Mouse (Mus musculus): ENCODE results near the gene 2610002M06Rik. TPM values are rescaled to one million over a fixed set of nuclear protein-coding genes. Genes with fewer than 3 reads are reported as not detected.

The 2610002M06Rik gene
- 7.4 and 8.7 TPM in 2 replicates for polyA plus RNA-seq (2014; fragmentation: Nextera tagmentation; extraction: Ambion mirVana)

GRCm38 (mm10) chrX:107816218-107816554 lies at the start of gene 2610002M06Rik:
2610002M06Rik (minus strand) TSS chrX:107816334.
- Histone ChIP-seq H3K27ac (replicated peaks; ENCODE audit: low read depth, low read length) (no peak within 1 kb of the TSS), H3K9ac (ENCODE audit: low read length) (peak within 1 kb of the TSS; percentile 63), H3K4me2 (ENCODE audit: low read depth, severe bottlenecking) (peak within 1 kb of the TSS; percentile 42), H3K9me3 (ENCODE audit: control insufficient read depth, low read length) (no peaks in the 10 kb centered on the region), H3K4me1 (ENCODE audit: control insufficient read depth, insufficient read depth, low read length) (no peaks in the 10 kb centered on the region), H3K27me3 (ENCODE audit: control insufficient read depth, insufficient read depth, low read length) (no peaks in the 10 kb centered on the region), H3K36me3 (ENCODE audit: control insufficient read depth, insufficient read depth, low read length) (no peaks in the 10 kb centered on the region), H3K4me3 (ENCODE audit: low read depth, low read length) (peak within 1 kb of the TSS; percentile 54)
- WGBS, result 15% methylated on average over 28 of the region's 28 CpGs
- peak; percentile 82 for DNase-seq (ENCODE audit: low spot score)
- ATAC-seq (ENCODE audit: insufficient number of reproducible peaks, low FRiP score, low TSS enrichment, low read depth), result peak; percentile 96

DNA sequence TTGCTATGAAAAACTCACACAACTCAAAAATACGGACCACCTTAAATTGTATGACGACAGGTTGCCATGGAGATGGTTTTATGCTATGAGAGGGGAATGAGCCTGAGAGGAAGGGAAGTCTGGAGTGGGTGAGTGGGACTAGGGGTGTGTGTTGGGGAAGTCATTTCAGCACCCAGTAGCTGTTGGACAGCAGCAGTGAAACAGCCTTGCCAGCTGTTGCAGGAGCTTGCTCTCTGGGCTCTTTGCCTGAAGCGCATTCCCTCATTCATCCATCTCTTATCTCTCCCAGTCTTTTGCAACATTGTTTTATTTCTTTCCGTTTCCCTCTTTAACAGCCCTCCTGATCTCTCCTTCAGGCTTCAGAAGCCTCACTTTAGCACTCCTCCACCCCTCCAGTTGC lies 42.0 kb upstream of the 2610002M06Rik start:
- Histone ChIP-seq H3K9ac (ENCODE audit: low read length) (no peak overlapping the region), H3K36me3 (ENCODE audit: control insufficient read depth, insufficient read depth, low read length) (no peaks in the 10 kb centered on the region), H3K4me2 (ENCODE audit: low read depth, severe bottlenecking) (no peak overlapping the region), H3K9me3 (ENCODE audit: control insufficient read depth, low read length) (no peaks in the 10 kb centered on the region), H3K27ac (replicated peaks; ENCODE audit: low read depth, low read length) (no peak overlapping the region), H3K27me3 (ENCODE audit: control insufficient read depth, insufficient read depth, low read length) (no peaks in the 10 kb centered on the region), H3K4me3 (ENCODE audit: low read depth, low read length) (no peak overlapping the region), H3K4me1 (ENCODE audit: control insufficient read depth, insufficient read depth, low read length) (no peaks in the 10 kb centered on the region)
- DNase-seq (ENCODE audit: low spot score) (peak; percentile 32), ATAC-seq (ENCODE audit: insufficient number of reproducible peaks, low FRiP score, low TSS enrichment, low read depth) (no peak)
- WGBS, result 26% methylated on average over 4 of the region's 4 CpGs

- no peaks in the 10 kb centered on the region for H3K27me3 ChIP-seq (ENCODE audit: control insufficient read depth, insufficient read depth, low read length)
- DNase-seq (ENCODE audit: low spot score) (no peak), ATAC-seq (ENCODE audit: insufficient number of reproducible peaks, low FRiP score, low TSS enrichment, low read depth) (no peak)
- H3K4me2 ChIP-seq (ENCODE audit: low read depth, severe bottlenecking), result peak overlapping the region; percentile 25; the same call in 1 of the 2 replicates
- H3K36me3 ChIP-seq (ENCODE audit: control insufficient read depth, insufficient read depth, low read length), result no peaks in the 10 kb centered on the region
- H3K27ac ChIP-seq (replicated peaks; ENCODE audit: low read depth, low read length), result no peak overlapping the region
- H3K4me1 ChIP-seq (ENCODE audit: control insufficient read depth, insufficient read depth, low read length), result no peaks in the 10 kb centered on the region
- no peaks in the 10 kb centered on the region for H3K9me3 ChIP-seq (ENCODE audit: control insufficient read depth, low read length)
- 83% methylated on average over 6 of the region's 6 CpGs for WGBS
- no peak overlapping the region for H3K4me3 ChIP-seq (ENCODE audit: low read depth, low read length)
- H3K9ac ChIP-seq (ENCODE audit: low read length), result no peak overlapping the region
Measured at GRCm38 (mm10) chrX:107816726-107817125, 592 bp upstream of the 2610002M06Rik start.

- peak overlapping the region; percentile 42 for H3K4me2 ChIP-seq (ENCODE audit: low read depth, severe bottlenecking)
- H3K36me3 ChIP-seq (ENCODE audit: control insufficient read depth, insufficient read depth, low read length), result no peaks in the 10 kb centered on the region
- peak; percentile 75; the same call in 1 of the 2 replicates for ATAC-seq (ENCODE audit: insufficient number of reproducible peaks, low FRiP score, low TSS enrichment, low read depth)
- no peak overlapping the region for H3K27ac ChIP-seq (replicated peaks; ENCODE audit: low read depth, low read length)
- WGBS, result 14% methylated on average over 29 of the region's 32 CpGs
- DNase-seq (ENCODE audit: low spot score), result peak; percentile 24
- peak overlapping the region; percentile 63 for H3K9ac ChIP-seq (ENCODE audit: low read length)
- H3K4me1 ChIP-seq (ENCODE audit: control insufficient read depth, insufficient read depth, low read length), result no peaks in the 10 kb centered on the region
- H3K9me3 ChIP-seq (ENCODE audit: control insufficient read depth, low read length), result no peaks in the 10 kb centered on the region
- H3K4me3 ChIP-seq (ENCODE audit: low read depth, low read length), result peak overlapping the region; percentile 54
- no peaks in the 10 kb centered on the region for H3K27me3 ChIP-seq (ENCODE audit: control insufficient read depth, insufficient read depth, low read length)
Measured at GRCm38 (mm10) chrX:107815502-107816217, 474 bp downstream of the 2610002M06Rik start.

DNA sequence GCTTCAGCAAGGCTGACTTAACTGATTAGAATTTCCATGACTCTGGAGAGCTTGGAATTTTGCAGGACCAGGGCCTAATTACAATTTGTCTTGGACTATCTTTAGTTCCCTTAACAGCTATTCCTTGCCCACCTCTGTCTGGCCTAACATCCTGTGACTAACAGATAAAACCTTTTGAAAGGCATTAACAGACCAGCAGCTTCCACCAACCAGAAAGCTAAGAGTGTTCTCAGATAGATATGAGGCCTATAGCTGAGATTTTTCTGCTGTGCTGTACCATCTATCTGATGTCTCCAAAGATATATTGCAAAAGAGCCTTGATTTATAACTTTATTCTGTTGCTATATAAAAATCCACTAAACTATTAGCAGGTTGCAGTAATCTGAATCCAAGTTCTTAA lies 4.0 kb downstream of the 2610002M06Rik start:
- H3K36me3 ChIP-seq (ENCODE audit: control insufficient read depth, insufficient read depth, low read length), result no peaks in the 10 kb centered on the region
- H3K9ac ChIP-seq (ENCODE audit: low read length), result no peak overlapping the region
- no peak overlapping the region for H3K4me2 ChIP-seq (ENCODE audit: low read depth, severe bottlenecking)
- no peaks in the 10 kb centered on the region for H3K4me1 ChIP-seq (ENCODE audit: control insufficient read depth, insufficient read depth, low read length)
- no peaks in the 10 kb centered on the region for H3K9me3 ChIP-seq (ENCODE audit: control insufficient read depth, low read length)
- ATAC-seq (ENCODE audit: insufficient number of reproducible peaks, low FRiP score, low TSS enrichment, low read depth) (no peak), DNase-seq (ENCODE audit: low spot score) (no peak)
- H3K27ac ChIP-seq (replicated peaks; ENCODE audit: low read depth, low read length), result no peak overlapping the region
- H3K27me3 ChIP-seq (ENCODE audit: control insufficient read depth, insufficient read depth, low read length), result no peaks in the 10 kb centered on the region
- no peak overlapping the region for H3K4me3 ChIP-seq (ENCODE audit: low read depth, low read length)

- Histone ChIP-seq H3K4me3 (ENCODE audit: low read depth, low read length) (no peak overlapping the region), H3K9me3 (ENCODE audit: control insufficient read depth, low read length) (no peaks in the 10 kb centered on the region), H3K27ac (replicated peaks; ENCODE audit: low read depth, low read length) (no peak overlapping the region), H3K4me2 (ENCODE audit: low read depth, severe bottlenecking) (no peak overlapping the region), H3K4me1 (ENCODE audit: control insufficient read depth, insufficient read depth, low read length) (no peaks in the 10 kb centered on the region), H3K36me3 (ENCODE audit: control insufficient read depth, insufficient read depth, low read length) (no peaks in the 10 kb centered on the region), H3K27me3 (ENCODE audit: control insufficient read depth, insufficient read depth, low read length) (no peaks in the 10 kb centered on the region), H3K9ac (ENCODE audit: low read length) (no peak overlapping the region)
- ATAC-seq (ENCODE audit: insufficient number of reproducible peaks, low FRiP score, low TSS enrichment, low read depth) (no peak), DNase-seq (ENCODE audit: low spot score) (no peak)
- 90% methylated on average over 2 of the region's 2 CpGs for whole genome bisulfite sequencing
Measured at GRCm38 (mm10) chrX:107796919-107797318, 19.2 kb downstream of the 2610002M06Rik start.

DNA sequence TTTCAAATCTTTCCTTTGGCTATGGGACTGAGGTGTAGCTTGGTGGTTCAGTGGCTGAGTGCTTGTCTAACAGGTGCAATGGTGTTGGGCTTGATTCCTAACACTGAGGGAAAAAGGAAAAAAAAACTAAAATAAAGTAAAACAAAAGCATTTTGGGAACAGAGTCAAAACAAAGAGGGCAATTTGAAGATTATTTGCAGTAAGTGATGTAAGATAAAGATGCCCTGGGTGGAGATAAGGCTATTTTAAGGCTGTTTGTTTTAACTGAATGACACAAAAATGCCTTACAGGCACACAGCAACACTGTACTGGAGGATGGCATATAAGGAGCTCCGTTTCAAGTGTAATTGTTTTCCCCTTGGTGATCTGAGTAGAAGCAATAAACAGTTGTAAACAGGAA lies 20.3 kb downstream of the 2610002M06Rik start:
- no peak overlapping the region for H3K27ac ChIP-seq (replicated peaks; ENCODE audit: low read depth, low read length)
- H3K36me3 ChIP-seq (ENCODE audit: control insufficient read depth, insufficient read depth, low read length), result no peaks in the 10 kb centered on the region
- no peak overlapping the region for H3K4me3 ChIP-seq (ENCODE audit: low read depth, low read length)
- WGBS, result 53% methylated on average over 1 of the region's 1 CpGs
- H3K9me3 ChIP-seq (ENCODE audit: control insufficient read depth, low read length), result no peaks in the 10 kb centered on the region
- ATAC-seq (ENCODE audit: insufficient number of reproducible peaks, low FRiP score, low TSS enrichment, low read depth), result no peak
- no peak for DNase-seq (ENCODE audit: low spot score)
- H3K27me3 ChIP-seq (ENCODE audit: control insufficient read depth, insufficient read depth, low read length), result no peaks in the 10 kb centered on the region
- H3K4me1 ChIP-seq (ENCODE audit: control insufficient read depth, insufficient read depth, low read length), result no peaks in the 10 kb centered on the region
- no peak overlapping the region for H3K4me2 ChIP-seq (ENCODE audit: low read depth, severe bottlenecking)
- H3K9ac ChIP-seq (ENCODE audit: low read length), result no peak overlapping the region

DNA sequence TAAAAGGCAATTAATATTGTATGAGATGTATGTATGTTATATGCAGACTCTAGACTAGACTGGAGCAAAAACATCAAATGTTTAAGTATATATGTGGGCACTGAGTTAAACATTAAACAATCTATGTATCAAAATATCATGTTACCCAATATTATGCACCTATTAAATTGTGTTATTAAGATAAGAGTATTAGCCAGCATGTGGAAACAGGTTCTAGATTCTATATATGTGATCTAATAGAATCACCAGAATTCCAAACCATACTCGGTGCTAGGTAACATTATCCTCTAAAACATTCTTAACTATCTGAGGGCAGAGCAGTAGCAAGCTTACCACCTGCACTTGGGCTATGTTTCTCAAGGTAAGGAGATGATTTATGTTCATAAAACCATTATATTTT lies 23.8 kb downstream of the 2610002M06Rik start, which contains the start of gene Tent5d:
TSS of gene Tent5d (plus strand) at position 301 of the 400 bp plus-strand sequence.
- Histone ChIP-seq H3K4me3 (ENCODE audit: low read depth, low read length) (no peak within 1 kb of the TSS), H3K27me3 (ENCODE audit: control insufficient read depth, insufficient read depth, low read length) (no peaks in the 10 kb centered on the region), H3K4me2 (ENCODE audit: low read depth, severe bottlenecking) (no peak within 1 kb of the TSS), H3K27ac (replicated peaks; ENCODE audit: low read depth, low read length) (no peak within 1 kb of the TSS), H3K36me3 (ENCODE audit: control insufficient read depth, insufficient read depth, low read length) (no peaks in the 10 kb centered on the region), H3K9me3 (ENCODE audit: control insufficient read depth, low read length) (no peaks in the 10 kb centered on the region), H3K9ac (ENCODE audit: low read length) (no peak within 1 kb of the TSS), H3K4me1 (ENCODE audit: control insufficient read depth, insufficient read depth, low read length) (no peaks in the 10 kb centered on the region)
- DNase-seq (ENCODE audit: low spot score) (no peak), ATAC-seq (ENCODE audit: insufficient number of reproducible peaks, low FRiP score, low TSS enrichment, low read depth) (no peak)
- WGBS, result 89% methylated on average over 1 of the region's 1 CpGs

All from limb, embryonic 11.5 days (tissue).